ENCODE assay signal across 7 mouse cellular contexts in genomic region chr14:24490468-24491265, GRCm38 (mm10). TPM values are rescaled to one million over a fixed set of nuclear protein-coding genes. Genes with fewer than 3 reads are reported as not detected.
A peak's percentile ranks its signal among the peaks of the same experiment; 100 is the strongest.
DNase-seq lines count a peak whose midpoint lies in the region; ATAC-seq lines count a peak whose summit lies in the region.

No protein-coding gene starts in this region.

- peaks cover 12% of the 10 kb centered on the region for H3K36me3 ChIP-seq in embryonic facial prominence, embryonic 11.5 days (replicated peaks; ENCODE audit: control insufficient read depth, insufficient read depth, low read depth, low read length)
- peaks cover 41% of the 10 kb centered on the region for H3K36me3 ChIP-seq in limb, embryonic 10.5 days
- peaks cover 35% of the 10 kb centered on the region for H3K36me3 ChIP-seq in midbrain, embryonic 13.5 days

- peak overlapping the region; percentile 97 for H3K4me3 ChIP-seq in embryonic facial prominence, embryonic 11.5 days (ENCODE audit: low read depth, low read length)
- H3K4me3 ChIP-seq in limb, embryonic 10.5 days = peak overlapping the region; percentile 83
- H3K4me3 ChIP-seq in midbrain, embryonic 13.5 days (replicated peaks) = peak overlapping the region; percentile 95

- H3K9ac ChIP-seq in embryonic facial prominence, embryonic 11.5 days (replicated peaks; ENCODE audit: low read length) = peak overlapping the region; percentile 99
- peak overlapping the region; percentile 97 for H3K9ac ChIP-seq in midbrain, embryonic 13.5 days (replicated peaks)

- peak; percentile 87 for ATAC-seq in embryonic facial prominence, embryonic 11.5 days (replicated peaks; ENCODE audit: insufficient number of reproducible peaks, low FRiP score, low TSS enrichment, low read depth)
- peak; percentile 88 for ATAC-seq in granulocyte monocyte progenitor cell, adult 5-6 weeks (replicated peaks; ENCODE audit: poor library complexity, severe bottlenecking)
- ATAC-seq in midbrain, embryonic 13.5 days = peak; percentile 92

- peak overlapping the region; percentile 60 for H3K27ac ChIP-seq in embryonic facial prominence, embryonic 11.5 days (replicated peaks; ENCODE audit: low read depth, low read length)
- peak overlapping the region; percentile 96 for H3K27ac ChIP-seq in limb, embryonic 10.5 days
- H3K27ac ChIP-seq in midbrain, embryonic 13.5 days = peak overlapping the region; percentile 82

- H3K27me3 ChIP-seq in embryonic facial prominence, embryonic 11.5 days (ENCODE audit: control insufficient read depth, insufficient read depth, low read length) = no peaks in the 10 kb centered on the region
- H3K27me3 ChIP-seq in limb, embryonic 10.5 days (ENCODE audit: low read depth, poor library complexity, severe bottlenecking) = no peaks in the 10 kb centered on the region
- no peaks in the 10 kb centered on the region for H3K27me3 ChIP-seq in midbrain, embryonic 13.5 days

- WGBS in embryonic facial prominence, embryonic 11.5 days = under 1% methylated on average over 64 of the region's 64 CpGs
- under 1% methylated on average over 64 of the region's 64 CpGs for WGBS in limb, embryonic 10.5 days
- under 1% methylated on average over 64 of the region's 64 CpGs for WGBS in midbrain, embryonic 13.5 days

- DNase-seq in adrenal gland, postnatal 14 days = peak; percentile 97
- peak; percentile 97 for DNase-seq in embryonic facial prominence, embryonic 11.5 days (ENCODE audit: low spot score)
- peak; percentile 95 for DNase-seq in kidney, adult 11 months
- peak; percentile 99 for DNase-seq in limb, embryonic 10.5 days (ENCODE audit: low spot score)
- peak; percentile 94 for DNase-seq in spleen, adult 12 weeks (ENCODE audit: low spot score)

- H3K4me1 ChIP-seq in embryonic facial prominence, embryonic 11.5 days (ENCODE audit: control insufficient read depth, insufficient read depth, low read length) = peaks cover 2% of the 10 kb centered on the region; the same call in 1 of the 2 replicates
- peaks cover 35% of the 10 kb centered on the region for H3K4me1 ChIP-seq in limb, embryonic 10.5 days
- peaks cover 47% of the 10 kb centered on the region for H3K4me1 ChIP-seq in midbrain, embryonic 13.5 days (replicated peaks)

- H3K9me3 ChIP-seq in embryonic facial prominence, embryonic 11.5 days (replicated peaks; ENCODE audit: control insufficient read depth, low read length) = no peaks in the 10 kb centered on the region
- H3K9me3 ChIP-seq in limb, embryonic 10.5 days (replicated peaks) = no peaks in the 10 kb centered on the region
- no peaks in the 10 kb centered on the region for H3K9me3 ChIP-seq in midbrain, embryonic 13.5 days

- peak overlapping the region; percentile 73 for H3K4me2 ChIP-seq in embryonic facial prominence, embryonic 11.5 days (ENCODE audit: low read depth, low read length)
- peak overlapping the region; percentile 94 for H3K4me2 ChIP-seq in midbrain, embryonic 13.5 days (replicated peaks)

RNA-seq across cellular contexts. Expression of gene Rps24, which starts 3.7 kb away (rescaled TPM):
- total RNA-seq in adrenal gland, postnatal 14 days (2021) = 1,469 and 1,693 TPM in 2 replicates
- polyA plus RNA-seq in embryonic facial prominence, embryonic 11.5 days (2014; fragmentation: Nextera tagmentation; extraction: Ambion mirVana) = 1,210 and 1,350 TPM in 2 replicates
- 4,650 and 5,450 TPM in 2 replicates for total RNA-seq in granulocyte monocyte progenitor cell, adult 5-6 weeks (2014; fragmentation: Nextera tagmentation)
- total RNA-seq in granulocyte monocyte progenitor cell, adult 5-6 weeks (2017) = 5,024 and 5,294 TPM in 2 replicates
- 1,041 and 1,257 TPM in 2 replicates for polyA plus RNA-seq in limb, embryonic 10.5 days (2016; fragmentation: Nextera tagmentation; extraction: Ambion mirVana)
- 677 and 688 TPM in 2 replicates for polyA plus RNA-seq in midbrain, embryonic 13.5 days (2015; fragmentation: Nextera tagmentation; extraction: Ambion mirVana)

RNA-seq across cellular contexts. Expression of gene Polr3a, which starts 3.8 kb away (rescaled TPM):
- 17.3 and 21.7 TPM in 2 replicates for total RNA-seq in adrenal gland, postnatal 14 days (2021)
- 15.5 and 17.3 TPM in 2 replicates for polyA plus RNA-seq in embryonic facial prominence, embryonic 11.5 days (2014; fragmentation: Nextera tagmentation; extraction: Ambion mirVana)
- total RNA-seq in granulocyte monocyte progenitor cell, adult 5-6 weeks (2014; fragmentation: Nextera tagmentation) = 18.9 and 35.8 TPM in 2 replicates
- 14.3 and 16.0 TPM in 2 replicates for total RNA-seq in granulocyte monocyte progenitor cell, adult 5-6 weeks (2017)
- polyA plus RNA-seq in limb, embryonic 10.5 days (2016; fragmentation: Nextera tagmentation; extraction: Ambion mirVana) = 21.8 and 25.1 TPM in 2 replicates
- polyA plus RNA-seq in midbrain, embryonic 13.5 days (2015; fragmentation: Nextera tagmentation; extraction: Ambion mirVana) = 21.1 and 23.0 TPM in 2 replicates

Comparison
In these comparisons a context has a peak if more than half of its experiments do, and no peak if none do; other contexts are left out.
1. Peak in every context shown above with its lines: DNase-seq, ATAC-seq, H3K4me3 ChIP-seq and H3K27ac ChIP-seq.